Comparison of ENCODE assay signal across 21 mouse cellular contexts in the genomic region with DNA sequence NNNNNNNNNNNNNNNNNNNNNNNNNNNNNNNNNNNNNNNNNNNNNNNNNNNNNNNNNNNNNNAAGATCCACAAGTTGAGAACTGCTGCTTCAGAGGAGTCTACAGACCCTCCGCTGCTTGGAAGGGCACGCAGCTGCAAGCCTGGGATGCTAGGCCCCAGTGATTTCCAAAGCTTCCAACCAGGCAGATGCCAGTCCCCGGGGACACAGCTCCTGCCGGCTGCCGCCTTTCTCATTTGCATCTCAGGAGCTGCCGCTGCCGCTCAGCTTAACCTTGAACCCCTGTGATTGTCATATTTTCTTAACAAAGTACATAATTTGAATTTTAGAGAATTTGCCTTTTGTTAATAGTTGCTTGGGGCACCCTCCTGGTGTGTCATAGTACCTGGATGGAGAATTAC. TPM values are rescaled to one million over a fixed set of nuclear protein-coding genes. Genes with fewer than 3 reads are reported as not detected.
A peak's percentile ranks its signal among the peaks of the same experiment; 100 is the strongest.
DNase-seq lines count a peak whose midpoint lies in the region; ATAC-seq and TF ChIP-seq lines count a peak whose summit lies in the region.
"Had no signal": no experiment of that assay in that cellular context is flagged by ENCODE, and none has a peak within 500 bp of the region (broad histone marks: within the 10 kb centered on the region; RNA-seq: fewer than 3 reads in every experiment).

No protein-coding gene starts in this region.

- WGBS in forebrain, embryonic 14.5 days, result 12% methylated on average over 7 of the region's 7 CpGs
- WGBS in forebrain, embryonic 16.5 days, result 20% methylated on average over 7 of the region's 7 CpGs
- WGBS in midbrain, embryonic 11.5 days, result 9% methylated on average over 7 of the region's 7 CpGs
- 6% methylated on average over 7 of the region's 7 CpGs for WGBS in midbrain, embryonic 15.5 days
- 3% methylated on average over 7 of the region's 7 CpGs for WGBS in midbrain, embryonic 14.5 days

- H3K36me3 ChIP-seq in forebrain, embryonic 14.5 days (ENCODE audit: control insufficient read depth, insufficient read depth, low read length), result no peaks in the 10 kb centered on the region
- H3K36me3 ChIP-seq in forebrain, embryonic 16.5 days (ENCODE audit: control insufficient read depth, insufficient read depth), result no peaks in the 10 kb centered on the region
- no peaks in the 10 kb centered on the region for H3K36me3 ChIP-seq in midbrain, embryonic 11.5 days (ENCODE audit: control insufficient read depth, insufficient read depth, low read length)
- no peaks in the 10 kb centered on the region for H3K36me3 ChIP-seq in midbrain, embryonic 15.5 days (replicated peaks)
- H3K36me3 ChIP-seq in midbrain, embryonic 14.5 days (ENCODE audit: control insufficient read depth, insufficient read depth, low read length), result no peaks in the 10 kb centered on the region
- H3K36me3 ChIP-seq: hindbrain, embryonic 12.5 days; limb, embryonic 13.5 days; lung, embryonic 15.5 days had no signal

- H3K9me3 ChIP-seq in forebrain, embryonic 14.5 days (replicated peaks; ENCODE audit: control insufficient read depth, low read length), result no peaks in the 10 kb centered on the region
- no peaks in the 10 kb centered on the region for H3K9me3 ChIP-seq in forebrain, embryonic 16.5 days (ENCODE audit: control insufficient read depth, low read length)
- H3K9me3 ChIP-seq in midbrain, embryonic 11.5 days (ENCODE audit: control insufficient read depth, low read length), result no peaks in the 10 kb centered on the region
- no peaks in the 10 kb centered on the region for H3K9me3 ChIP-seq in midbrain, embryonic 15.5 days
- no peaks in the 10 kb centered on the region for H3K9me3 ChIP-seq in midbrain, embryonic 14.5 days (ENCODE audit: control insufficient read depth, low read length)
- H3K9me3 ChIP-seq: hindbrain, embryonic 12.5 days; limb, embryonic 13.5 days; lung, embryonic 15.5 days had no signal

- H3K27me3 ChIP-seq in forebrain, embryonic 14.5 days (replicated peaks; ENCODE audit: control insufficient read depth, insufficient read depth, low read length), result no peaks in the 10 kb centered on the region
- no peaks in the 10 kb centered on the region for H3K27me3 ChIP-seq in forebrain, embryonic 16.5 days (replicated peaks; ENCODE audit: control insufficient read depth, insufficient read depth, low read length)
- H3K27me3 ChIP-seq in midbrain, embryonic 11.5 days (ENCODE audit: control insufficient read depth, insufficient read depth, low read length), result no peaks in the 10 kb centered on the region
- no peaks in the 10 kb centered on the region for H3K27me3 ChIP-seq in midbrain, embryonic 15.5 days (replicated peaks)
- H3K27me3 ChIP-seq in midbrain, embryonic 14.5 days (ENCODE audit: control insufficient read depth, insufficient read depth, low read length), result no peaks in the 10 kb centered on the region
- H3K27me3 ChIP-seq: lung, embryonic 15.5 days had no signal

- ATAC-seq in forebrain, embryonic 14.5 days, result no peak
- no peak for ATAC-seq in forebrain, embryonic 16.5 days
- no peak for ATAC-seq in midbrain, embryonic 11.5 days (ENCODE audit: low FRiP score)
- no peak for ATAC-seq in midbrain, embryonic 15.5 days (replicated peaks)
- ATAC-seq in midbrain, embryonic 14.5 days (ENCODE audit: low FRiP score, low TSS enrichment), result no peak
- ATAC-seq: CD4-positive, CD25-positive, alpha-beta regulatory T cell, adult 4 months had no signal

- H3K27ac ChIP-seq in forebrain, embryonic 14.5 days (ENCODE audit: low read depth, low read length), result no peak overlapping the region
- no peak overlapping the region for H3K27ac ChIP-seq in forebrain, embryonic 16.5 days (ENCODE audit: low read length)
- peak overlapping the region; percentile 20; the same call in 1 of the 2 replicates for H3K27ac ChIP-seq in midbrain, embryonic 11.5 days (ENCODE audit: low read depth, low read length)
- H3K27ac ChIP-seq in midbrain, embryonic 15.5 days, result no peak overlapping the region
- H3K27ac ChIP-seq in midbrain, embryonic 14.5 days (replicated peaks; ENCODE audit: low read depth, low read length), result no peak overlapping the region
- H3K27ac ChIP-seq: hindbrain, embryonic 12.5 days; limb, embryonic 13.5 days; lung, embryonic 15.5 days had no signal

- no peaks in the 10 kb centered on the region for H3K4me1 ChIP-seq in forebrain, embryonic 14.5 days (ENCODE audit: control insufficient read depth, insufficient read depth, low read length)
- no peaks in the 10 kb centered on the region for H3K4me1 ChIP-seq in forebrain, embryonic 16.5 days (replicated peaks; ENCODE audit: control insufficient read depth, insufficient read depth, low read length)
- H3K4me1 ChIP-seq in midbrain, embryonic 11.5 days (ENCODE audit: control insufficient read depth, insufficient read depth, low read length), result peaks cover 17% of the 10 kb centered on the region
- peaks cover 14% of the 10 kb centered on the region for H3K4me1 ChIP-seq in midbrain, embryonic 15.5 days
- peaks cover 19% of the 10 kb centered on the region for H3K4me1 ChIP-seq in midbrain, embryonic 14.5 days (ENCODE audit: control insufficient read depth, insufficient read depth, low read length)
- H3K4me1 ChIP-seq: lung, embryonic 15.5 days had no signal

- DNase-seq in forebrain, embryonic 14.5 days (ENCODE audit: low spot score), result peak; percentile 56
- DNase-seq in midbrain, embryonic 11.5 days (ENCODE audit: low spot score, missing footprints), result no peak
- peak; percentile 63 for DNase-seq in brain, embryonic 14.5 days (ENCODE audit: low read depth)
- DNase-seq in midbrain, embryonic 14.5 days, result peak; percentile 76
- no peak for DNase-seq in yolk sac, embryonic 10.5 days (ENCODE audit: low spot score)
- DNase-seq: adrenal gland, postnatal 25 days; cerebellum, adult 18-20 months; cerebellum, postnatal 10 days; gastrocnemius, postnatal 10 days; heart, postnatal 14 days; kidney, adult 2 months; kidney, postnatal 4 days; right cerebral cortex, postnatal 14 days had no signal

- H3K4me2 ChIP-seq in forebrain, embryonic 14.5 days (ENCODE audit: low read length), result no peak overlapping the region
- H3K4me2 ChIP-seq in forebrain, embryonic 16.5 days (ENCODE audit: low read length), result no peak overlapping the region
- H3K4me2 ChIP-seq in midbrain, embryonic 11.5 days, result no peak overlapping the region
- no peak overlapping the region for H3K4me2 ChIP-seq in midbrain, embryonic 15.5 days
- H3K4me2 ChIP-seq in midbrain, embryonic 14.5 days (ENCODE audit: low read length), result no peak overlapping the region
- H3K4me2 ChIP-seq: hindbrain, embryonic 12.5 days; limb, embryonic 13.5 days; liver, embryonic 11.5 days; lung, embryonic 15.5 days had no signal

- no peak for TF ChIP-seq CTCF in brain, embryonic 14.5 days (IDR thresholded peaks at IDR 0.05; ENCODE audit: borderline replicate concordance, extremely low read depth, insufficient read depth, insufficient read length)

- TF ChIP-seq POLR2A in brain, embryonic 14.5 days (IDR thresholded peaks at IDR 0.05; ENCODE audit: borderline replicate concordance, extremely low read depth, insufficient read depth, insufficient read length, poor library complexity, severe bottlenecking), result no peak

- no peak overlapping the region for H3K4me3 ChIP-seq in forebrain, embryonic 14.5 days (ENCODE audit: low read depth, low read length)
- H3K4me3 ChIP-seq in forebrain, embryonic 16.5 days (replicated peaks; ENCODE audit: low read length), result no peak overlapping the region
- H3K4me3 ChIP-seq in midbrain, embryonic 11.5 days (ENCODE audit: low read depth, low read length), result no peak overlapping the region
- no peak overlapping the region for H3K4me3 ChIP-seq in midbrain, embryonic 15.5 days
- H3K4me3 ChIP-seq in midbrain, embryonic 14.5 days (replicated peaks; ENCODE audit: low read depth, low read length), result no peak overlapping the region
- H3K4me3 ChIP-seq: hindbrain, embryonic 12.5 days; limb, embryonic 13.5 days; lung, embryonic 15.5 days had no signal

- H3K9ac ChIP-seq in forebrain, embryonic 14.5 days (ENCODE audit: low read length), result no peak overlapping the region
- H3K9ac ChIP-seq in forebrain, embryonic 16.5 days (replicated peaks; ENCODE audit: low read depth, low read length), result no peak overlapping the region
- no peak overlapping the region for H3K9ac ChIP-seq in midbrain, embryonic 11.5 days (ENCODE audit: low read length)
- no peak overlapping the region for H3K9ac ChIP-seq in midbrain, embryonic 15.5 days
- no peak overlapping the region for H3K9ac ChIP-seq in midbrain, embryonic 14.5 days (replicated peaks; ENCODE audit: low read length)
- H3K9ac ChIP-seq: hindbrain, embryonic 12.5 days; limb, embryonic 13.5 days; lung, embryonic 15.5 days had no signal

RNA-seq across cellular contexts. Expression of a gene that starts 19.1 kb away (rescaled TPM):
- 0.22 and 0.40 TPM in 2 replicates for polyA plus RNA-seq in forebrain, embryonic 14.5 days (2014; fragmentation: Nextera tagmentation; extraction: Ambion mirVana)
- polyA plus RNA-seq in forebrain, embryonic 16.5 days (2015; fragmentation: Nextera tagmentation; extraction: Ambion mirVana), result 0.29 and 0.53 TPM in 2 replicates
- 0.10 and 0.17 TPM in 2 replicates for polyA plus RNA-seq in midbrain, embryonic 11.5 days (2014; fragmentation: Nextera tagmentation; extraction: Ambion mirVana)
- polyA plus RNA-seq in midbrain, embryonic 15.5 days (2015; fragmentation: Nextera tagmentation; extraction: Ambion mirVana), result 0.74 and 0.78 TPM in 2 replicates
- polyA plus RNA-seq in brain, embryonic 14.5 days (2012; rRNA removed), result 0.49 and 0.96 TPM in 2 replicates
- 0.32 TPM in 1 of 2 replicates, not detected in the other for polyA plus RNA-seq in midbrain, embryonic 14.5 days (2014; fragmentation: Nextera tagmentation; extraction: Ambion mirVana)
- polyA plus RNA-seq: heart, embryonic 14.5 days had no signal

Comparison
In these comparisons a context has a peak if more than half of its experiments do, and no peak if none do; other contexts are left out.
1. DNase-seq: peak in forebrain, embryonic 14.5 days (single experiment), brain, embryonic 14.5 days (single experiment) and midbrain, embryonic 14.5 days (single experiment); none in midbrain, embryonic 11.5 days (single experiment) and yolk sac, embryonic 10.5 days (single experiment).